Mouse (Mus musculus) midbrain, embryonic 16.5 days (tissue): ENCODE results near the gene Csnk1d. TPM values are rescaled to one million over a fixed set of nuclear protein-coding genes. Genes with fewer than 3 reads are reported as not detected.

ENCODE experiments used
- ATAC-seq: fragments of 200-750 bp; cut with Nextera tagmentation; 2 replicates; pipeline ENCODE4 v1.8.0; 2017; ENCODE audit warnings: moderate TSS enrichment
- H3K27ac ChIP-seq: fragments of 300-500 bp; sonication (generic); 2 replicates; pipeline ENCODE4 v1.5.1; 2014; ENCODE audit warnings: mild to moderate bottlenecking, low read length, mixed read lengths
- H3K27me3 ChIP-seq: fragments of 300-500 bp; sonication (generic); 2 replicates; pipeline ENCODE4 v1.6.1; 2014; ENCODE audit warnings: low read depth, low read length, mixed read lengths; ENCODE audit not compliant: control insufficient read depth, insufficient read depth
- H3K36me3 ChIP-seq: fragments of 300-500 bp; sonication (generic); 2 replicates; pipeline ENCODE4 v1.6.1; 2014; ENCODE audit warnings: mild to moderate bottlenecking, low read length, moderate library complexity, mixed read lengths; ENCODE audit not compliant: control insufficient read depth, insufficient read depth
- H3K4me1 ChIP-seq: fragments of 300-500 bp; sonication (generic); 2 replicates; pipeline ENCODE4 v1.6.1; 2014; ENCODE audit warnings: mild to moderate bottlenecking, low read length, mixed read lengths; ENCODE audit not compliant: control insufficient read depth, insufficient read depth
- H3K4me2 ChIP-seq: fragments of 300-500 bp; sonication (generic); 2 replicates; pipeline ENCODE4 v1.6.1; 2014; ENCODE audit warnings: mild to moderate bottlenecking, low read length, mixed read lengths
- H3K4me3 ChIP-seq: fragments of 300-500 bp; sonication (generic); 2 replicates; pipeline ENCODE4 v1.5.1; 2014; ENCODE audit warnings: low read depth, mild to moderate bottlenecking, low read length, moderate library complexity, mixed read lengths
- H3K9ac ChIP-seq: fragments of 300-500 bp; sonication (generic); 2 replicates; pipeline ENCODE4 v1.6.1; 2014; ENCODE audit warnings: low read depth, low read length, mixed read lengths
- H3K9me3 ChIP-seq: fragments of 300-500 bp; sonication (generic); replicated peaks from 2 replicates; pipeline ENCODE4 v1.6.1; 2014; ENCODE audit warnings: mild to moderate bottlenecking, low read length, mixed read lengths; ENCODE audit not compliant: control insufficient read depth, poor library complexity, severe bottlenecking
- WGBS: fragments of 180-500 bp; shearing (Covaris S2); extraction: QIAGEN DNeasy Blood & Tissue Kit; methylation state at CpG from one replicate; pipeline ENCODE4 v1.1.7; 2014; 5-methylcytosine and 5-hydroxymethylcytosine counted together
- polyA plus RNA-seq: library from polyadenylated mRNA; unstranded; fragments of >200 nt; fragmentation: Nextera tagmentation; extraction: Ambion mirVana; gene quantifications from 2 replicates; pipeline ENCODE4 v1.2.1, GENCODE M21; 2015

The Csnk1d gene
- polyA plus RNA-seq, 1 experiment from 2014 or later: 153 TPM

DNA sequence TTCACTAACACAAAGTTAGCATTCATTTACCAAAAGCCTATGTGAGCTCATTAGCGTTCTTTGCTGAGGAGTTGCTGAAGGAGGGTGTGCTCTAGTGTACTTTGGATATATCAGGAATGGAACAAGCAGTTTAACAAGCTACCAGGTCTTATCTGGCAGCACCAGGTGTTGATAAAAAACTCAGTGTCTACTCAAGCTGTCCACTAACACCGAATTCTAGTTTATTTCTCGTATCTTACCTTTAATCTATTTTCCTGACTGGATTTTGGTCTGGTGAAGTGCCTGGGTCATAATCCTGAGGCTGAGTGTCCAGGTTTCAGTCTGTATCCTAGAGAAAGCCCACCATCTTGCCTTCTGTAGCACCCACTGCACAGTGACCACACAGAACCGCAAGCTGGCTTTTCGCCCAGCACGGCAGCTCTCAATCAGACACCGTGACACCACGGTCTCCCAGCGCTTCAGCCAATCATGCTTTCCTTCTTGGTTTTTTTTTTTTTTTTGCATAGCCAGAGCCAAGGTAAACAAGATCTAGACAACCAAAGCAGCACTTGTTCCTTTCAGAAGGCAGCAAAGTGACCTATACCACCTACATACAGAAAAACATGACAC lies 10.6 kb downstream of the Csnk1d start:
- Histone ChIP-seq H3K27ac (no peak overlapping the region), H3K4me3 (no peak overlapping the region), H3K4me2 (no peak overlapping the region), H3K9ac (no peak overlapping the region), H3K36me3 (peaks cover 15% of the 10 kb centered on the region), H3K4me1 (no peaks in the 10 kb centered on the region), H3K27me3 (no peaks in the 10 kb centered on the region), H3K9me3 (no peaks in the 10 kb centered on the region)
- WGBS: 86% methylated on average over 9 of the region's 9 CpGs
- ATAC-seq: no peak

DNA sequence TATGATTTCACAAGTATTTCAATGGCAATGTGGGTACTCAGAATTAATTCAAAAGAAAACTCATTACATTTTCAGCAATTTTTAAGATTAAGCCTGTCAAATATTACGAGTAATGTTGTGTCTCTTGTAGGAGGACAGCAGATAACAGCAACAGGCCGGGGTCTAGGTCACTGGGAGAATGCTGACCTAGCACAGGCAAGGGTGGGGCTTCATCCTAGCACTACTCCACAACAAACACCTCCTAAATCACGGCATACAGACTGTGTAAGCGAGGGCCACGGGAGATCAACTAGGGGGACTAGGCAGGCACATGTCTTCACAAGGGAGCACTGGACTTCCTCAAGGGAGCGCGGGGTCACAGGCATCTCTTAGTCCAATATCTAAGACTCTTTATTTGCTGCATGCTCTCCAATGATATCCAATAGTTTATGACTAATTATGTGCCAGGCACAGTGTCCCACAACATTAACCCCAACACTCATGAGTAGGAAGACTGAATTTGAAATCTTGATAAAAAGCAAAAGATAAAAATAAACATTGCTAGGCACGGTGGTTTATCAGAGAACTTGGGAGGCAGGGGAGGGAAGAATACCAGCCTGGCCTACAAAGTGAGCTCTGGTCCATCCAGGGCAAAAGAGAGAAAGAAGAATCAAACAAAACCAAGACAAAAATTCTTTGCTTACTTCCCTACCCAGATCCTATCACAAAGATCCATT lies 11.3 kb downstream of the Csnk1d start:
- Histone ChIP-seq H3K27ac (no peak overlapping the region), H3K36me3 (peaks cover 15% of the 10 kb centered on the region), H3K9me3 (no peaks in the 10 kb centered on the region), H3K9ac (no peak overlapping the region), H3K4me1 (no peaks in the 10 kb centered on the region), H3K27me3 (no peaks in the 10 kb centered on the region), H3K4me3 (no peak overlapping the region), H3K4me2 (no peak overlapping the region)
- ATAC-seq: no peak
- WGBS: 93% methylated on average over 8 of the region's 8 CpGs

DNA sequence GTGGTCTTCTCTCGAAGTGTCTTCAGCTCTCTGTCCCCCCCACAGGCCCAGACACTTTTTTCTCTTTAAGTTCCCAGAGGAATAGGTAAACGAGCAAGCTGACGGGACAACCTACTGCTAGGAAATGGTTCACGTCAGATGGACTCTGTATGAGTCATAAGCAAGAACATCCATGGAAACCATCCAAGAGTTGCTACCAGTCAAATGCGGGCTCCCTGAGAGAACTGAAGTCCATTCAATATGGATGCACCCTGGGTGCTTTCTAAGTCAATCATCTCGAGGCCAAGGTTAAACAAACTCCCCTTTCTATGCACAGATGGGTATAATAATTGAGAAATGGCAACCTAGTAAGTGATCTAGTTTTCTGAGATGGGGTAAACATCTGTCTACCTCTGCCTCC lies 17.8 kb downstream of the Csnk1d start:
- Histone ChIP-seq H3K9ac (no peak overlapping the region), H3K4me3 (no peak overlapping the region), H3K4me1 (no peaks in the 10 kb centered on the region), H3K36me3 (peaks cover 39% of the 10 kb centered on the region), H3K9me3 (no peaks in the 10 kb centered on the region), H3K27me3 (no peaks in the 10 kb centered on the region), H3K4me2 (no peak overlapping the region), H3K27ac (no peak overlapping the region)
- WGBS: 88% methylated on average over 6 of the region's 6 CpGs
- no peak for ATAC-seq

DNA sequence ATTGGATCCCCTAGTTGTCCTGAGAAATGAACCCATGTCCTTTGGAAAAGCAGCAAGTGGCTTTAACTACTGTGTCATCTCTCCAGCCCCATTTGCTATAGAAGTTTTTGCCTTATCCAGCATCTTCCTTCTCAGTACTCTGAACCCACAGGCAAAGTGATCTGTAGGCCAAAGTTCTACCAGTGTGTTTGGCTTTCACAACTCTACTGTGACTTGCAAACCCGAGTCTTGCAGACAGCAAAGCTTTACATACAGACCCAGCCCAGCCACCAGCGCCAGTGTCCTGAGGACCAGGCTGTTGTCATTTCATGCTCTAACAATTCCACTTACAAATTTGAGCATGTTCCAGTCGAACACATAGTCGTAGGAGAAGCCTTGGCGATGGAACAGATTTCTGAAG lies 19.9 kb downstream of the Csnk1d start:
- Histone ChIP-seq H3K4me3 (no peak overlapping the region), H3K27me3 (no peaks in the 10 kb centered on the region), H3K9me3 (no peaks in the 10 kb centered on the region), H3K4me1 (no peaks in the 10 kb centered on the region), H3K36me3 (peaks cover 55% of the 10 kb centered on the region), H3K27ac (no peak overlapping the region), H3K4me2 (no peak overlapping the region), H3K9ac (no peak overlapping the region)
- no peak for ATAC-seq
- WGBS: 92% methylated on average over 5 of the region's 5 CpGs

DNA sequence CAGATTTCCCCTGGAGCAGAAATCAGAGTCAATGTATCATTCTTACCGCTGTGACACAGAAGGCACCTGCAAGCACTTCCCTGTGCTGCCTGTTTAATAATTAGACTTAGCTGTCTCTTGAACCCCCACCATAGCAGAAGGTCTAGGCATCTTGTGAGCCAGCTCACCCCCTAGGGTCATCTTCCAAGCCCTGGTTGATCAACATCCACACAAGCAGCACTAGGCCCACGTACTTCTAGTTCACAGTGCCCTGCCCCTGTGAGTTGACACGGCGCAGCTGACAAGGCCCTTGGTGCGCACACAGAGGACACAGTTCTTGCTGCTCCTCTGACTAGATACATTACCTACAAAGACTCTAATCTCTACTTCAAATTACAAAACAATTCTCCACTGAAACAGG lies 21.4 kb downstream of the Csnk1d start:
- Histone ChIP-seq H3K4me3 (no peak overlapping the region), H3K4me2 (no peak overlapping the region), H3K27me3 (no peaks in the 10 kb centered on the region), H3K9me3 (no peaks in the 10 kb centered on the region), H3K4me1 (no peaks in the 10 kb centered on the region), H3K36me3 (peaks cover 68% of the 10 kb centered on the region), H3K27ac (no peak overlapping the region), H3K9ac (no peak overlapping the region)
- ATAC-seq: no peak
- 96% methylated on average over 5 of the region's 5 CpGs for WGBS

DNA sequence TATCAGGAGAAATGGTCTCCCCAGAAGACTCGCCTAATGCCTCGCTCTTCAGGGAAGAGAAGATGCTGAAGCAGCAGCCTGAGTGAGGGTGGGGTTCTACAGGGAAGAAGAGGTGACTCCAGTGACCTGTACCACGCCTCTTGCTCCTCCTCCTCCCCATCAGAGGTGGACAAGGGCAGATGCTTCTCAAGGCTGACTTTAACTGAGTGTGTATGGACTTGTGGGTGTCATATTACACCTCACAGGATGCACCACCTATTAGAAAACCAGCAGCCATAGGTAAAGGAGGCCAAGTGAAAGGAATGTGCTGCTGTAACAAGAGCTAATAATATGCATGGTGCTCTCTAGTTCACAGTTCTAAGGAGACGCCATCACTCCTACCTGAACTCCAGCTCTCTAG lies 25.5 kb downstream of the Csnk1d start:
- Histone ChIP-seq H3K4me2 (no peak overlapping the region), H3K4me3 (no peak overlapping the region), H3K9ac (no peak overlapping the region), H3K27ac (no peak overlapping the region), H3K27me3 (no peaks in the 10 kb centered on the region), H3K9me3 (no peaks in the 10 kb centered on the region), H3K4me1 (no peaks in the 10 kb centered on the region), H3K36me3 (peaks cover 69% of the 10 kb centered on the region)
- ATAC-seq: no peak
- WGBS: 82% methylated on average over 4 of the region's 4 CpGs

DNA sequence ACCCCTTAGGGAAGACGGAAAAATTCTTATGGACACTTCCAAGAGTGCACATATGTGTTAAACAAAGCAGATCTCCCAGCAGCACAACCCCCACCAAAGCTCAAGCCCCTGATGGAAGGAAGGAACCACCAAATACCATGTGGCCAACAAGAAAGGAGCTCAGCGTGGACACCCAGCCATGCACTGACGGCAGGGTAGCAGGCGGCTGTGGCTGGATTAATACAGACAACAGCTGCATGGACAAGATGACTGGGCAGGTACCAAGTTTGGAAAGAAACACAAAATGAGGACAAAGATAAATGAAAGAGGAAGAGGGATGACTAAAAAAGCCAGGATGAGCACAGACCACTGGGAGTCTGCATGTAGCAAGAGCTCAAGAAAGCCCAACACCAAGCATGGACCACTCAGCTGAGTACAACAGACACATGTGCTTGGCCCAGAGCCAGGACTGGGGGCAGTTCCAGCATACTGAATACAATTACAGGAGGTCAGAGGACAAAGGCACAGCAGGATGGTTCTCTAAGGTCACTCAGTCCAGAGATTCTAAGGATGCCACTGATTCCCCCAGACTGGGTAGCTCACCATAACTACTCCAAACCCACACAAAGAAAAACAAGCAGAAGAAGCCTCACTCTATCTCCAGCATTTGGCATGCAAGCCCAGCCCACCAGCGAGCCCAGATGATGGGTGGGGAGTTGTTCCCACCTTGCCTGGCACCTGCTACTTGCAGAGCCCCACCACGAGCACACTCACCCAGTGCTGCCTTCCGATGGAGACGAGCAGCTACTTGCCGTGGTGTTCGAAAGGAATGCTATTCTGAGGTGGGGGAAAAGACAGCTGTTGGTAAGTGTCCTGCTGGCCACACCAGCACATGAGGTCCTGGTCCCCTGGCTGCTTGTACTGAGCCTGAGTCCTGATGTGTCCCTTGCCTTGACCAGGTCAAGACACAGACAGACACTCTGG lies 26.7 kb downstream of the Csnk1d start:
- no peaks in the 10 kb centered on the region for H3K9me3 ChIP-seq
- H3K4me3 ChIP-seq: no peak overlapping the region
- no peaks in the 10 kb centered on the region for H3K4me1 ChIP-seq
- H3K9ac ChIP-seq: no peak overlapping the region
- peaks cover 61% of the 10 kb centered on the region for H3K36me3 ChIP-seq
- no peak overlapping the region for H3K27ac ChIP-seq
- WGBS: 73% methylated on average over 10 of the region's 10 CpGs
- H3K4me2 ChIP-seq: no peak overlapping the region
- no peaks in the 10 kb centered on the region for H3K27me3 ChIP-seq
- ATAC-seq: no peak

DNA sequence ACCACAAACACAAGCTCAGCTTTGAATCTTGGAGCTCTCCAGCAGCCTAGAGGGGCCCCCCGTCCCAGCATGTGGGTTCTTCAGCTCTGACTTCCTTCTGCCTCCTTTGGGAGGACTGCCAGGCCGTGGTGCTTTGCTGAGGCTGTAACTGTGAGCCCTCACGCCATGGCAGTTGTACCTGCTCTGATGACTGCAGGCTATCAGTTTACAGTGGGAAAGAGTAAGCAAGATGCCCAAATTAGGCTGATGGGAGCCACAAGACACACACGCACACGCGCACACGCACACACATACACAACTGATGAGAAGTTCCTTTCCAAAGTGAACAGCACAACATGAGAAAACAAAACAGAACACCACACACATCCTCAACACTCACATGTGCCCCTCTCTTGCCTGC lies 28.2 kb downstream of the Csnk1d start:
- Histone ChIP-seq H3K27ac (no peak overlapping the region), H3K36me3 (peaks cover 53% of the 10 kb centered on the region), H3K9me3 (no peaks in the 10 kb centered on the region), H3K4me2 (no peak overlapping the region), H3K27me3 (no peaks in the 10 kb centered on the region), H3K4me1 (no peaks in the 10 kb centered on the region), H3K4me3 (no peak overlapping the region), H3K9ac (no peak overlapping the region)
- ATAC-seq: no peak
- WGBS: 90% methylated on average over 7 of the region's 7 CpGs
